Mouse (Mus musculus): ENCODE data around the gene Cacna1d. TPM values are rescaled to one million over a fixed set of nuclear protein-coding genes. Genes with fewer than 3 reads are reported as not detected.

Cacna1d gene
- polyA plus RNA-seq, 1 experiment from 2014 or later = 10.5 TPM

GRCm38 (mm10) chr14:30498202-30498601 lies 6.9 kb upstream of the Cacna1d start:
- Histone ChIP-seq H3K9ac (no peak overlapping the region), H3K36me3 (ENCODE audit: insufficient read depth) (peaks cover 53% of the 10 kb centered on the region), H3K27me3 (ENCODE audit: insufficient read depth, low read length) (no peaks in the 10 kb centered on the region), H3K4me3 (ENCODE audit: low read depth, low read length) (no peak overlapping the region), H3K27ac (ENCODE audit: low read depth) (no peak overlapping the region), H3K4me2 (no peak overlapping the region), H3K4me1 (ENCODE audit: insufficient read depth) (no peaks in the 10 kb centered on the region), H3K9me3 (ENCODE audit: low read depth, low read length) (no peaks in the 10 kb centered on the region)
- ATAC-seq (ENCODE audit: insufficient read depth) (no peak), DNase-seq (no peak)
- 84% methylated on average over 2 of the region's 2 CpGs for WGBS
- TF ChIP-seq CTCF (IDR thresholded peaks at IDR 0.05; ENCODE audit: low read depth) = no peak

- Histone ChIP-seq H3K27ac (ENCODE audit: low read depth) (peak overlapping the region; percentile 64; the same call in 1 of the 2 replicates), H3K36me3 (ENCODE audit: insufficient read depth) (peaks cover 60% of the 10 kb centered on the region), H3K9ac (no peak overlapping the region), H3K4me3 (ENCODE audit: low read depth, low read length) (no peak overlapping the region), H3K9me3 (ENCODE audit: low read depth, low read length) (no peaks in the 10 kb centered on the region), H3K4me1 (ENCODE audit: insufficient read depth) (no peaks in the 10 kb centered on the region), H3K27me3 (ENCODE audit: insufficient read depth, low read length) (no peaks in the 10 kb centered on the region), H3K4me2 (no peak overlapping the region)
- ATAC-seq (ENCODE audit: insufficient read depth) (no peak; the same call in 1 of the 2 replicates), DNase-seq (peak; percentile 15)
- no peak for TF ChIP-seq CTCF (IDR thresholded peaks at IDR 0.05; ENCODE audit: low read depth)
- whole genome bisulfite sequencing = 38% methylated on average over 6 of the region's 6 CpGs
Observed at GRCm38 (mm10) chr14:30494998-30495397, 3.7 kb upstream of the Cacna1d start.

- H3K36me3 ChIP-seq (ENCODE audit: insufficient read depth) = peaks cover 64% of the 10 kb centered on the region
- no peak overlapping the region for H3K4me3 ChIP-seq (ENCODE audit: low read depth, low read length)
- H3K9ac ChIP-seq = no peak overlapping the region
- ATAC-seq (ENCODE audit: insufficient read depth) (no peak), DNase-seq (no peak)
- H3K4me2 ChIP-seq = no peak overlapping the region
- no peaks in the 10 kb centered on the region for H3K27me3 ChIP-seq (ENCODE audit: insufficient read depth, low read length)
- H3K4me1 ChIP-seq (ENCODE audit: insufficient read depth) = no peaks in the 10 kb centered on the region
- WGBS = 30% methylated on average over 1 of the region's 1 CpGs
- H3K27ac ChIP-seq (ENCODE audit: low read depth) = no peak overlapping the region
- H3K9me3 ChIP-seq (ENCODE audit: low read depth, low read length) = no peaks in the 10 kb centered on the region
- no peak for TF ChIP-seq CTCF (IDR thresholded peaks at IDR 0.05; ENCODE audit: low read depth)
Observed at GRCm38 (mm10) chr14:30493276-30493675, 2.0 kb upstream of the Cacna1d start.

- peak within 1 kb of the TSS; percentile 85 for H3K9ac ChIP-seq
- peak within 1 kb of the TSS; percentile 85 for H3K4me3 ChIP-seq (ENCODE audit: low read depth, low read length)
- H3K36me3 ChIP-seq (ENCODE audit: insufficient read depth) = peaks cover 20% of the 10 kb centered on the region
- peaks cover 7% of the 10 kb centered on the region; the same call in 1 of the 2 replicates for H3K4me1 ChIP-seq (ENCODE audit: insufficient read depth)
- H3K27me3 ChIP-seq (ENCODE audit: insufficient read depth, low read length) = no peaks in the 10 kb centered on the region
- peak; percentile 38 for TF ChIP-seq CTCF (IDR thresholded peaks at IDR 0.05; ENCODE audit: low read depth)
- under 1% methylated on average over 39 of the region's 39 CpGs for WGBS
- ATAC-seq (ENCODE audit: insufficient read depth) (peak; percentile 99), DNase-seq (peak; percentile 98)
- no peaks in the 10 kb centered on the region for H3K9me3 ChIP-seq (ENCODE audit: low read depth, low read length)
- peak within 1 kb of the TSS; percentile 85 for H3K4me2 ChIP-seq
- peak within 1 kb of the TSS; percentile 75 for H3K27ac ChIP-seq (ENCODE audit: low read depth)
Observed at GRCm38 (mm10) chr14:30479361-30479948, 11.8 kb downstream of the Cacna1d start, which contains the start of gene Dcp1a. TSS of gene Dcp1a (plus strand) at chr14:30479535.

GRCm38 (mm10) chr14:30474416-30474815 lies 16.8 kb downstream of the Cacna1d start:
- Histone ChIP-seq H3K36me3 (ENCODE audit: insufficient read depth) (no peaks in the 10 kb centered on the region), H3K4me2 (no peak overlapping the region), H3K4me3 (ENCODE audit: low read depth, low read length) (no peak overlapping the region), H3K27ac (ENCODE audit: low read depth) (no peak overlapping the region), H3K27me3 (ENCODE audit: insufficient read depth, low read length) (no peaks in the 10 kb centered on the region), H3K9ac (no peak overlapping the region), H3K9me3 (ENCODE audit: low read depth, low read length) (no peaks in the 10 kb centered on the region), H3K4me1 (ENCODE audit: insufficient read depth) (peaks cover 3% of the 10 kb centered on the region; the same call in 1 of the 2 replicates)
- WGBS = 65% methylated on average over 6 of the region's 6 CpGs
- ATAC-seq (ENCODE audit: insufficient read depth) (no peak), DNase-seq (no peak)
- TF ChIP-seq CTCF (IDR thresholded peaks at IDR 0.05; ENCODE audit: low read depth) = no peak

GRCm38 (mm10) chr14:30473605-30474004 lies 17.6 kb downstream of the Cacna1d start:
- no peak overlapping the region for H3K27ac ChIP-seq (ENCODE audit: low read depth)
- no peak overlapping the region for H3K4me3 ChIP-seq (ENCODE audit: low read depth, low read length)
- DNase-seq = no peak
- no peak overlapping the region for H3K4me2 ChIP-seq
- no peak for ATAC-seq (ENCODE audit: insufficient read depth)
- no peaks in the 10 kb centered on the region for H3K36me3 ChIP-seq (ENCODE audit: insufficient read depth)
- 45% methylated on average over 5 of the region's 5 CpGs for WGBS
- H3K27me3 ChIP-seq (ENCODE audit: insufficient read depth, low read length) = no peaks in the 10 kb centered on the region
- 0 out of 2 replicates have a peak, but pooled peaks cover under 1% of the 10 kb centered on the region for H3K4me1 ChIP-seq (ENCODE audit: insufficient read depth)
- no peak for TF ChIP-seq CTCF (IDR thresholded peaks at IDR 0.05; ENCODE audit: low read depth)
- H3K9me3 ChIP-seq (ENCODE audit: low read depth, low read length) = no peaks in the 10 kb centered on the region
- no peak overlapping the region for H3K9ac ChIP-seq

GRCm38 (mm10) chr14:30463312-30463711 lies 27.9 kb downstream of the Cacna1d start:
- TF ChIP-seq CTCF (IDR thresholded peaks at IDR 0.05; ENCODE audit: low read depth) = no peak

More at GRCm38 (mm10) chr14:30463312-30463711, 27.9 kb downstream of the Cacna1d start:
- Histone ChIP-seq H3K9me3 (ENCODE audit: low read depth, low read length) (no peaks in the 10 kb centered on the region), H3K36me3 (ENCODE audit: insufficient read depth) (no peaks in the 10 kb centered on the region), H3K27ac (ENCODE audit: low read depth) (no peak overlapping the region), H3K9ac (no peak overlapping the region), H3K4me3 (ENCODE audit: low read depth, low read length) (no peak overlapping the region), H3K4me1 (ENCODE audit: insufficient read depth) (no peaks in the 10 kb centered on the region), H3K27me3 (ENCODE audit: insufficient read depth, low read length) (no peaks in the 10 kb centered on the region), H3K4me2 (no peak overlapping the region)
- no peak for ATAC-seq (ENCODE audit: insufficient read depth)
- 57% methylated on average over 4 of the region's 4 CpGs for WGBS
- no peak for DNase-seq
